Mouse (Mus musculus) layer of hippocampus, adult 8-10 months (tissue): ENCODE data around the gene Nup62. TPM values are rescaled to one million over a fixed set of nuclear protein-coding genes. Genes with fewer than 3 reads are reported as not detected.

Experiments
- DNase-seq, 2 experiments: peaks; one replicate each; pipeline ENCODE4 v3.0.0; 2022; ENCODE audit warnings: low spot score in 2 of 2
- total RNA-seq, 4 experiments: library from RNA; stranded (reverse); gene quantifications; 2 replicates each; pipeline ENCODE4 v1.2.4; 2022

Nup62 gene
- total RNA-seq, 4 experiments from 2014 or later, result 27.7 to 32.5 (median 30.2) TPM

DNA sequence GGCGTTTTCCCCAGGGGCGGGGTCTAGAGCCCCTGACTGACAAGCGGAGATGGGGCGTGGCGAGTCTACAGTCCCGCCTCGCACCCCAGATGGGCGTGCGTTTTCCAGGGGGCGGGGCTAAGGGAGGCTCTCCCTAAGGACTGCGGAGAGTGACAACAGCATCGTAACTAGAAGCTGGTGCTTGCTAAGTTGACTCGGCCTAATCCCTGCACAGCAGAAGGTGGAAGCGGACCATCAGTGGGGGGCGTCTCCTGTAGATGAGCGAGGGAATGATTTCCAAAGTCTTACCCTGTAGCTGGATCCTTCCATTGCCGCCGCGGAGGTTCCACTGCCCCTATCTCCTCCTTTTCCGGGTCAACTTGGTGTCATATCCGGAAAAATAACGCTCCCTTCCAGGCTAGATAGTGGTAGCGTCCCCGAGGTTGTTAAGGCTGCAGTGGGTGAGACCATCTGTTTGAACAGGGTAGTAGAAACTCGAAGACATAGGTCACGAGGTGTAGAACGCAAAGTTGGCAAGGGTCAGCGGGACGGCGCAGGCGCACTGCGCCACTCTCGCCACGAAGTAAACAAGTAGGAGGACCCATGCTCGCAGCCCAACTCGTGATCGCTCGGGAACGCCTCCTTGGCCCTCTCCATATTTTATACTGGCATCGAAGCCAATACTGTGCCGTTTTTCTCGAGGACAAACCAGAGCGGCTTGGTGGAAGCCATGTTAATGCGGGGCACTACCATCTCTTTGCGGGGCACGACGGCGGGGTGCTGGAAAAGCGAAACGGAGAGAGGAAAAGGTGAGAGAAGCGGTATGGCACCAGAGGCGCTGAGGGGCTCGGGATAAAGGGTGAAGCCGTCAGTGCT is 32.9 kb downstream of the Nup62 start, which contains the start of the genes Akt1s1 and Tbc1d17:
Gene Akt1s1, plus strand, starts transcription at position 431 of the 855 bp plus-strand sequence.
Gene Tbc1d17, minus strand, starts transcription at position 519 of the 855 bp plus-strand sequence.
- DNase-seq, result peak; percentile 100

DNA sequence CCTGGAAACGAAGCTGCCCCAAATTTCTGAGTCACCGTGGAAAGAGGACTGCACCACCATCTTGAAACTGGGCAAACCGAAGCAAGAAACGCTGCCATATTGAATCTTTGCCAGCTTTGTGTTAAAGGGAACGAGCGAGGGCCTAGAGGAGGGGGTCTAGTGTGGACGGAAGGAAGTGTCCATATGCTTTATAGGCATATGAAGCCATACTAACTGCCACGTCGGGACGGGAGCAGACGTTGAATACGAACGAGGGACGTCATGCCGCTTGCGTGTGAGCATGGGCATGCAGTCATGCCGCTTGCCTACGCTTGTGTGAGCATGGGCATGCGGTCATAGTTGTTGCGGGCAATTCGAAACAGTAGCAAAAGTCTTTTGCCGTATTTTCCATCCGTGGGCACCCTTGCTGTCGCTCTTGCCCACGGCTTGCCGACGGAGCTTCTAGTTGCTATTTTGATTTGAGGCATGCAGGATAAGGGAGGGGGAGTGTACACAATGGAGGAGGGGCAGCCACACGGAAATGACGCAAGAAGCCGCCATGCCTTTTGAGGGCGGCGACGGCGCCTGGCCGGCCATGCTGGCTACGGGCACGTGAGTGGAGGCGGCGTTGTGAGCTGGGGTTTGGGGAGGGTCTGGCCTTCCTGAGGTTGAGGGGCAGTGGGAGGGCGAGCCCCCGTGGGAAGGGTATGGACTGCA is 33.7 kb downstream of the Nup62 start:
- peak; percentile 91 to 92 for DNase-seq

DNA sequence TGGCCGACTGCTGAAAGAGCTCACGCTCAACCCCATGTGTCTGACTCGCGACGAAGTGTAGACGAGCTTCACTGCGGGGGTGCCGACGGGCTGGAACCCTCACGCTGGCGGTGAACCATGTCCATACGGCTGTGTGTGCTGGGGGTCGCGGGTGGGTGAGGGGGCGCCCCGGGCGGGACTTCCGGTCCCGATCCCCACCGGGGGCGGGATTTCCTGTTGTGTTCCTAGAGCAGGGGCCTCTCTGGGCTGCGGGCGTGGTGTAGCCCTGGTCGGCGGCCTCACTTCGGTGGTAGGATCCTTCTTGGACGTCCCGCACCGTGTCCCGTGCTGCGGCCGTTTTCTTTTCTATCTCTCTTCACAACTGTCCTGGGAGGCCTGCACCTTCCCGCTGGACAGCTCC is 34.3 kb downstream of the Nup62 start:
- peak in 1 of 2 experiments; percentile 68 for DNase-seq

DNA sequence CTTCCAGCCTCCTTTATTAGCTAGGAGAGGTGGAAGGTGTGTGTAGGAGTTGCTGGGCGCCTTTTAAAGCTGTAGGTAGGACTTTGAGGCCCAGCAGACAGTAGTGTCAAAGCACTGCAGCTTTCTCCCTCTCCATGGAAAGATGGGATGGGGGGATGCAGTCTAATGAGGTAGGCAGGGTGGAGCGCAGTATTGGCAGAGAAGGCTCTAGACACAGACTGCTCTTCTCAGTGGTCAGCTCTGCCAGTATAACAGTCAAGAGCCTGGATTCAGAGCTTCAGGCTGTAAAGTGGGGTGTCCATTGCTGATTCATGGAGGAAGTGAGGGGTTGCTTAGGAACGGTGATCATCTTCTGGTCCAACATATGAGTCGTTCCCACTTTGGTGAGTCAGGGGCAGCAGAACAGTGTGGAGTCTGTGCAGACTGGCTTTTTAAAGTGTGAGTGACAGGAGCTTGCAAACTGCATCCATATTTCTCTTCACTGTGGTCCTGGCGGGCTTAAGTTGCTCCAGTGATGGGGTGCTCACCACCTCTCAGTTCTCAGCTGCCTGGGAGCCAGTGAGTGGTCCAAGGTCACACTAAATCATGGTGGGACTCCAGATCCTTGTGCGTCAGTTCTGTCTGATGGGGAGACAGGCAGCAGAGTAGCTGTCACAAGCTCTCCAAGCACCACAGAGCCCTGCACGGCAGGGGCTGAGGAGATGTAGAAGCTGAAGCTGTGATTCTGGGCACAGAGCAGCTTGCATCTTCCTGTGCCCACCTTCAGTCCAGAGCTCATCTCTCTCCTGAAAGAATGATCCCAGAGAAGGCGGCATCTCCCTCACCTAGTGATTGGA is 35.1 kb downstream of the Nup62 start:
- DNase-seq, result no peak

DNA sequence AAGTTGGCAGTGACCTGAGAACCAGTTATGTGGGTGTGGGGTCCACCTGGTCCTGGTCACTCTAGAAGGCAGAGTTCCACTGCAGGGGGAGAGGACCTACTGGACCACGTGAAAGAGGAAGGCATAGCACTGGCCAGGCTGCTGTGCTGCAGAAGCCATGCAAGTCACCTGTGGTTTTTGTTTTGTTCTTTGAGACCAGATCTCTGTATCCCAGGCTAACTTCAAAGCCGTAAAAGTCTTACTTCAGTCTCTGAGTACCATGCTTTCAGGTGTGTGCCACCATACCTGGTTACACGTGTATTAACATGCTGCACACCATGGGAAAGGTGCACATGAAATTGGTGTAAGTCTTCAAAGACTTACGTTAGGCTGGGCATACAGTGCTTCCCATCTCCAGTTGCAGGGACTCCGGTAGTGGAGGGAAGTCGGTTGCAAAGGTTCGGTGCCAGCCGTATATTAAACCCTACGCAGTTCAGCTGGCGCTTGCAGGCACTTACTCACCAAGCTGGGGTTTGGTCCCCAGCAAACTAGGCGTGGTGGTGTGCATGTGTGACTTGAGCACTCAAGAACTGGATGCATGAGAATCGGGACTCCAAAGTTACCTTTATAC is 35.8 kb downstream of the Nup62 start:
- no peak for DNase-seq

DNA sequence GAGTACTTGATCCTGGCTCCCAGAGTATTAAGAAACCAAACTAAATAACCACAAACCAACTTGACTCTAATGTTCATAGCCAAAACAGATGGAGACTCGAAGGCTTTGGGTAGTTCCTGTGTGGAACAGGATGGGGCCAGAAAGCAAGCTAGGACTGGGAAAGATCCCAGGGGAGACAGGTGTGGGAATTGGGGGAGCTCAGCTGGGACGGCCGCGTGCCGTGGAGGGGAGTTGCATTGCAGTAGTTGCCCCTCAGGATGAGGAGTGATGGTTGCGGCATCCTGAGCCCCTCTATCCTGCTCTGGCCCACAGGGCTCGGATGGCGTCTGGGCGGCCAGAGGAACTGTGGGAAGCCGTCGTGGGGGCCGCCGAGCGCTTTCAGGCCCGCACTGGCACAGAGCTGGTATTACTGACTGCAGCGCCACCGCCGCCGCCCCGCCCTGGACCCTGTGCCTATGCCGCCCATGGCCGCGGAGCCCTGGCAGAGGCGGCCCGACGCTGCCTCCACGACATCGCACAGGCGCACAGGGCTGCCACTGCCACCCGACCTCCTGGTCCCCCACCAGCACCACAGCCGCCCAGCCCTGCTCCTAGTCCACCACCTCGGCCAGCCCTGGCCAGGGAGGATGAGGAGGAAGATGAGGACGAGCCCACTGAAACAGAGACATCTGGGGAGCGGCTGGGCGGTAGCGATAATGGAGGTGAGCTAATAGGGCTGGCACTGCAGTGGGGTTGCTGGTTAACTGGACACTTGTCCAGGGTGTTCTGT is 36.6 kb downstream of the Nup62 start:
- DNase-seq, result no peak

DNA sequence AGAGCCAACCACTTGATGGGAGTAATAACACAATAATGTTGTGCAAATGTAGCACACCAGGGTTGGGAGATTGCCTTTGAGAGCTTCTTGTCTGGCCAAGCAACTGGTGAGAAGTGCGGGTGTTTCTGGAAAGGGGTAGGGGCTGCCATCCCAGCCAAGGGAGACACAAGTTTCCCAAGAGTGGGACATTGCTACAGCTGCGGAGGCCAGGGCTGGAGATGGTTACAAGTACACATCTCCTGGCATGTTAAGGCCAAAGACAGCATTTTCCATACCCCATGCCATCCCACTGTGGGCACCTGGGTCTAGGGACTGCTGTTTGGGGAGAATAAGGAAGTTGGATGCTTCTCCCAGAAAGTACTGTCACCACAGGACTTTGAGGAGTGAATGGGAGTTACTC is 37.2 kb downstream of the Nup62 start:
- DNase-seq, result no peak

DNA sequence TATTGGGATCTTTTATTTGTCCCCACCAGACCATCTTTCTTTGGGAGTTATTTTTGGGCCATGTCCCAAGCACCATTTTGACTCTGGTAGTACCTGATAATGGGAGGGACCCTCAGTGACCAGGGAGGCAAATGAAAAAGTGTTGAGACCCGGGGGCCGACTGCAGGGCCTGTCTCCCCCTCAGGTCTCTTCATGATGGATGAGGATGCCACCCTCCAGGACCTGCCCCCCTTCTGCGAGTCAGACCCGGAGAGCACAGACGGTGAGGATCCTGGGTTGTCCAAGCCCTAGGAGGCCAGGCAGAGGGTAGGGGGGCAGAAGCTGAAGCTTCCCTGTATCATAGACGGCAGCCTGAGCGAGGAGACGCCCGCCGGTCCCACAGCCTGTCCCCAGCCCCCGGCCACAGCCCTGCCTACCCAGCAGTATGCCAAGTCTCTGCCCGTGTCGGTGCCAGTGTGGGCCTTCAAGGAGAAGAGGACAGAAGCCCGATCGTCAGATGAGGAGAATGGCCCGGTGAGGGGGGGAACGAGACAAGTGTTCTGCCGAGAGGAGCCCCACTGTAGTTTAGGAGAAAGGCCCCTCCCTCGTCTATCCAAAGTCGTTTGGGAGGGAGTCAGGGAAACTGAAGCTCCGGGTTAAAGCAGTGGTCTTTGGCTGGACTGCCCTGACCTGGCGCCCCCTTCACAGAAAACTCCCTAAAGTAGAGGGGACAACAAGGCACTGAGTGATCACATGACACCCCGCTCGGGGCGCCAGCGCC is 37.9 kb downstream of the Nup62 start:
- DNase-seq, result no peak

DNA sequence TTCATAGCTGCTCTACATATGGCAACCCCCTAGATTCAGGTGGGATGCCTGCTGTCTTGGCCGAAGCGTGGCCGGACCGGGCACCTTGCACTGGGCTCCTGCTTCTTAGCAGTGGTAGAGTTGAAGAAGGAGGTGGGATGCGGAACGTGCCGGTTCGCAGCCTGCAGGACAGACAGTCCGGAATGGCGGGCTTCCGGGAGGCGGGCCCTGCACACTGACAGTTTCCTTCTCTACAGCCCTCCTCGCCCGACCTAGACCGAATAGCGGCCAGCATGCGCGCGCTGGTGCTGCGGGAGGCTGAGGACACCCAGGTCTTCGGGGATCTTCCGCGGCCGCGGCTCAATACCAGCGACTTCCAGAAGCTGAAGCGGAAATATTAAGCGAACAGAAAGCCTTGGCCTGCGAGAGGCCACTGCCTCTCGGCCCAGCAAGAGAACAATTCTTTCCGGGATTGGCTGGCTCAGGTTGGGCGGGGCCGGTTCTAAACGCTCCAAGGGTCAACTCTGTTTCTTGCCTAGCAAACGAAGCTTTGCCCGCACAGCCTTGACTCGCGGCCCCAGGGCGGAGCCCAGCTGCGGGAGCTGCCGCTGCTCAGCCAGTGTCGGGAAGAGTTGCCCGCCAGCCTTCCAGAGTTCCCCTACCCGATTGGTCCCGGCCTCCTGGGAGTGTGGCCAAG is 38.6 kb downstream of the Nup62 start:
- peak in 1 of 2 experiments; percentile 70 for DNase-seq

DNA sequence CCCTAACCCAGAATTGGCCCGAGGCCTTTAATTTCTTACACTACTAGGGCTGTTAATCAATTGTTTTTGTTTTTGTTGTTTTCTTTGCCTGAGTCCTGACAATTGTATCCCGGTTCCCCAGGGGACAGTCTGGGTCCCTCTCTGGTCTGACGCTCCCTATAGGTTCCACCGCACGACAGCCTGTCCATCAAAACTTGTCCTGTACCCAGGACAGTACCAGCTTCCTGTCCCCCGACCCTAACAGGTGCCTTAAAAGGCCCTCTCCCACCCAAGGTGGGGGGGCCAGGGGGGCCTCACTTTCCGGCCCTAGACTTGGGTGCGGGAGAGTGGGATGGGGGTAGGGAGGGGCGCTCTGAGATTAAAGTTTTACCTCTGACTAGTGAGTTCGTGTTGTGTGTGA is 39.1 kb downstream of the Nup62 start:
- no peak for DNase-seq

DNA sequence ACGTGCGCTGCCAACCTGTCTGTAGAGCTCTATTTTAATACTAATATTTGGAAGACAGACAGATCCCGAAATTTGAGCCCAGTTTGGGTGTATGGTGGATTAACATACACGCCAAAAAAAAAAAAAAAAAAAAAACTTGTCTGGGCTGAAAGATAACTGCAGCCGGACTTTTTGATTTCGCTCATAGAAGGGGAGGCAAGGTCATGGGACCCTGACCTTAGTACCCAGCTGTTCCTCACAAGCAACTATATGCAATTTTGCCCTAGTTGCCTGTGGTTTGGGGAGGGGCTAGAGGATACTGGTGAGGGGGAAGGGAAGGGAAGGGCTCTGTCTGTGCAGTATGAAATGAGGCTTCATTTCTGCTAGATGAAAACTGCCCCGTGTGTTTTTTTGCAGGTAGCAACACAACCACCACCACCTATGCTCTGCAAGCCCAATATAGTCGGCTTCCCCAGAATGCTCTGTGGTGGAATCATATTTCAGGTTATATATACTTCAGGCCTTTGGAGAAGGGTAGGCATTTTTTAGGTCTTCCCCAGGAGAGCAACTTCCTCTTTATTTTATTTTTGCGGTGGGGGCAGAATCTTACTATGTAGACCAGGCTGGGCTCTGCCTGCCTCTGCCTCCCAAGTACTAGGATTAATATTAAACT is 40.5 kb downstream of the Nup62 start:
- no peak for DNase-seq

DNA sequence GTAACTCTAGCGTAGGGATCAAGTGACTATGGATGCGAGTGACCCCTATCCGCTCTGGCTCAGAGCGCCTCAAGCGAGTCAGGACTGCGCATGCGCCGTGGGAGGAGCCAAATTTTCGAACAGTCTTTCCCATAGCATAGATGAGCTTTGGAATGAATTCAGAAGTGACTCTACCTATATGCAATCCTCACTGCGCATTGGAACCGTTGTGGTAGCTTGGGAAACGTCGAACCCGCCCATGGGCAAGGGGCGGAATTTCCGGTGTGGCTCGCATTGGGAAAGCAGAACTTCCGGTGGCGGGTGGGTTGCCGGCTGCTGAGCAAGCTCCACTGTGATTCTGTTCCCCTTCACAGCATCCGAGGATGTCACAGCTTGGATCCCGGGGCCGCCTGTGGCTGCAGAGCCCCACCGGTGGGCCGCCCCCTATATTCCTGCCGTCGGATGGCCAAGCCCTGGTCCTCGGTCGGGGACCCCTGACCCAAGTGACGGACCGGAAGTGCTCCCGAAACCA is 41.2 kb downstream of the Nup62 start, which contains the start of gene Pnkp:
Gene Pnkp, plus strand, starts transcription at position 98 of the 511 bp plus-strand sequence.
- peak; percentile 91 to 94 for DNase-seq

DNA sequence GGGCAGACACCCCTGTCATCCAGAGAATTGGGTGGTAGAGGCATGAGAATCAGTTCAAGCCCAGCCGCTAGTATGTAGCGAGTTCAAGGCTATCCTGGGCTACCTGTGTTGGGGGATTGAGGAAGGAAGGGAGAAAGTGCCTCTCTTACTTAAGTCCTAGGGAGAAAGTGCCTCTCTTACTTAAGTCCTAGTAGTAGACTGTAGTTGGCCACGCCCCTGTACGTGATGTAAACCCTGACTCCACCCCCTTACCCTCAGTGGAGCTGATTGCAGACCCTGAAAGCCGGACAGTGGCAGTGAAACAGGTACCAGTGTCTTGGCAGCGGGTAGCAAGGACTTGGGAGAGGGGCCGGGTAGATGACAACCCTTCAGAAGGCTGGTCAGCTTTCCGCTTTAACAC is 42.0 kb downstream of the Nup62 start:
- DNase-seq, result no peak

DNA sequence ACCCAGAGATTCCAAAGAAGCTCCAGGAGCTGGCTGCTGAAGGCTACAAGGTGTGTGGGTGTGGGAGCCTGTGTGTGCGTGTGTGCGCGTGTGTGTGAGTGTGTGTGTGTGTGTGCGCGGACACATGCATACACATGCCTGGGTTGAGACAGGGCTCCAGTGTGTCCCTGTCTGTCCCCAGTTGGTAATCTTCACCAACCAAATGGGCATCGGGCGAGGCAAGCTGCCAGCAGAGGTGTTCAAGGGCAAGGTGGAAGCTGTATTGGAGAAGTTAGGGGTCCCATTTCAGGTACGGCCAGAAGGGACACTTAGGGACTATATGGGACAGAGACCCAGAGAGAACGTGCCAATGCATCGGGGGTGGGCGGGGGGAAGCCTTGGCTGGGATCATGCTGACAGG is 44.0 kb downstream of the Nup62 start:
- DNase-seq, result no peak

DNA sequence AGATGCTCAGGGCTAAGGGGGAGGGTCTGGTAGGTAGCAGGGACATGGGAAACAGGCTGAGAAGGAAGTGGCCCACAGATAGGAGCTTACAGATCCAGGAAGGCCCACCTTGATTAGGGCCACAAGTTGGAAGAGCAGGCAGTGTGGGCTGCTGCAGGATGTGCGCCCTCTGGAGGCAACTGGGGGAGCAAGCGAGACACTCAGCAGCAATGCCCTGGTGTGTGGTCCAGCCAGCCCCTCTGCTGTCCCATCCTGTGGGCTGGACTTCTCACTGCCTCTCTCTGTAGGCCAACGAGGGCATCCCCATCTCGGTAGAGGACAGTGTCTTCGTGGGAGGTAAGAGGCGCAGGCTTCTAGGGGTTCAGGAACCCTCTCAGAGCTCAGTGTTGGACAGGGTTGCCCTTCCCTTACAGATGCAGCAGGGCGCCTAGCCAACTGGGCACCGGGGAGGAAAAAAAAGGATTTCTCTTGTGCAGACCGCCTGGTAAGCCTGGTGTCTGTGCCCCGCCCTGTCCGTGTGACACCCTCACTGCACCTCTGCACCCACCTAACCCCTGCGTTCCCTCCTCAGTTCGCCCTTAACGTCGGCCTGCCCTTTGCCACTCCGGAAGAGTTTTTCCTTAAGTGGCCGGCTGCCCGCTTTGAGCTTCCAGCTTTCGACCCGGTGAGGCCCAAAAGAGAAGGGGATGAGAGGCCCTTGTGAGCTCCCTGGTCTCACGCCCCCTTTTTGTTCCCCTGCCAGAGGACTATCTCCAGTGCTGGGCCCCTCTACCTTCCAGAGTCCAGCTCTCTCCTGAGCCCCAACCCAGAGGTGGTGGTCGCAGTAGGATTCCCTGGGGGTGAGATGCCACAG is 44.9 kb downstream of the Nup62 start:
- peak in 1 of 2 experiments; percentile 61 for DNase-seq

DNA sequence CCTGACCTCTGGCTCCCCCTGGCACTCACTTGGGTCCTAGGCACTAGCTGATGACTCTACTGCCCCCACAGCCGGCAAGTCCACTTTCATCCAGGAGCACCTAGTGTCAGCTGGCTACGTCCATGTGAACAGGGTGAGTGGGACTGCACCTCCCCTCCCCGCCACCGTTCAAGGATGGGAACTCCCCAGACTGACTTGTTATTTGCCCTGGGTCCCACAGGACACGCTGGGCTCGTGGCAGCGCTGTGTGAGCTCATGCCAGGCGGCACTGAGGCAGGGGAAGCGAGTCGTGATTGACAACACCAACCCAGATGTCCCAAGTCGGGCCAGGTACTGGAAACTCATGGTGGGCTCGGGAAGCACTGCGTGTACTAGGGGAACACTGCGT is 45.5 kb downstream of the Nup62 start:
- no peak for DNase-seq

DNA sequence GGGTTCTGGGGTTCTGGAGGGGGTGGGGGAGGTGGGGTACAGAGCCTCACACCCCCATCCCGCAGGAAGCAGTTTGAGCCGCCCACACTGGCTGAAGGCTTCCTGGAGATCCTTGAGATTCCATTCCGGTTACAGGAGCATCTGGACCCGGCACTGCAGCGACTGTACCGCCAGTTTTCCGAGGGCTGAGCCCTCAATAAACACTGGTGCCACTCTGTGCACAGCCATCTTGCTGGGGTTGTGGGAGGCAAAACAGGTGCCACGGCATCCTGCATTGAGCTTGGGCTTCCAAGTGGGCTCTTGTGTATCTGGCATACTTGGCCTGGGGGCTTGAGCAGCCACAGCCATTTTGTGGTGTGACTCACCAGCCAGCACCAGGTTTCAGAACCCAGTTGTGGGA is 46.5 kb downstream of the Nup62 start:
- no peak for DNase-seq
